Mouse (Mus musculus) MEL (cell line): Measurements from ENCODE around the gene Brinp3.

Source experiments
- CHD1 ChIP-seq: IDR thresholded peaks from 2 replicates; pipeline ENCODE4 v1.6.1; 2012; ENCODE audit warnings: low read depth, mild to moderate bottlenecking, inconsistent platforms, low read length, improper control_type of control experiment
- CTCF ChIP-seq, 3 experiments: IDR thresholded peaks in 2 of 3; conservative IDR thresholded peaks in 1 of 3; 2 replicates each; pipeline ENCODE4 v1.5.1; 2011 to 2012; ENCODE audit warnings: low read length in 3 of 3, low read depth in 2 of 3, mild to moderate bottlenecking in 2 of 3, improper control_type of control experiment in 1 of 3, inconsistent platforms in 1 of 3, mixed read lengths in 1 of 3, moderate library complexity in 1 of 3; ENCODE audit not compliant: control insufficient read depth in 1 of 3, insufficient read depth in 1 of 3, poor library complexity in 1 of 3, severe bottlenecking in 1 of 3
- EP300 ChIP-seq, 2 experiments: IDR thresholded peaks; 2 replicates each; pipeline ENCODE4 v1.6.1; 2011; ENCODE audit warnings: improper control_type of control experiment in 2 of 2, low read length in 2 of 2, low read depth in 1 of 2, mild to moderate bottlenecking in 1 of 2
- GABPA ChIP-seq: IDR thresholded peaks from 2 replicates; pipeline ENCODE4 v1.6.1; 2012; ENCODE audit warnings: low read depth, mild to moderate bottlenecking, inconsistent platforms, low read length, improper control_type of control experiment, moderate library complexity
- GATA1 ChIP-seq: IDR thresholded peaks from 2 replicates; pipeline ENCODE4 v1.6.1; 2011; ENCODE audit warnings: low read depth, low read length, improper control_type of control experiment
- MAX ChIP-seq: IDR thresholded peaks from 2 replicates; pipeline ENCODE4 v1.6.1; 2011; ENCODE audit warnings: low read length, improper control_type of control experiment
- POLR2A ChIP-seq, 2 experiments: IDR thresholded peaks; 2 replicates each; pipeline ENCODE4 v1.6.1; 2011 to 2012; ENCODE audit warnings: low read length in 2 of 2, mild to moderate bottlenecking in 2 of 2, control low read depth in 1 of 2, improper control_type of control experiment in 1 of 2, low read depth in 1 of 2, moderate library complexity in 1 of 2; ENCODE audit not compliant: control insufficient read depth in 1 of 2, insufficient read depth in 1 of 2, poor library complexity in 1 of 2
- POLR2AphosphoS2 ChIP-seq: IDR thresholded peaks from 2 replicates; pipeline ENCODE4 v1.6.1; 2011; ENCODE audit warnings: low read length, improper control_type of control experiment
- RAD21 ChIP-seq: IDR thresholded peaks from 2 replicates; pipeline ENCODE4 v1.6.1; 2011; ENCODE audit warnings: mild to moderate bottlenecking, low read depth, low read length, improper control_type of control experiment
- SMC3 ChIP-seq: IDR thresholded peaks from 2 replicates; pipeline ENCODE4 v1.6.1; 2011; ENCODE audit warnings: low read depth, low read length, improper control_type of control experiment
- TCF12 ChIP-seq: IDR thresholded peaks from 2 replicates; pipeline ENCODE4 v1.6.1; 2014; ENCODE audit warnings: low read depth, mild to moderate bottlenecking, inconsistent platforms, low read length, improper control_type of control experiment, moderate library complexity
- USF1 ChIP-seq: IDR thresholded peaks from 2 replicates; pipeline ENCODE4 v1.6.1; 2014; ENCODE audit warnings: low read depth, mild to moderate bottlenecking, inconsistent platforms, low read length, improper control_type of control experiment, moderate library complexity
- ZKSCAN1 ChIP-seq: IDR thresholded peaks from 2 replicates; pipeline ENCODE4 v1.6.1; 2012; ENCODE audit warnings: low read depth, mild to moderate bottlenecking, inconsistent platforms, low read length, improper control_type of control experiment, moderate library complexity
- ZNF384 ChIP-seq: IDR thresholded peaks from 2 replicates; pipeline ENCODE4 v1.6.1; 2012; ENCODE audit warnings: low read depth, mild to moderate bottlenecking, inconsistent platforms, low read length, improper control_type of control experiment

- TF ChIP-seq POLR2A (IDR thresholded peaks at IDR 0.05; ENCODE audit: control insufficient read depth in 1 of 2, insufficient read depth in 1 of 2, low read depth in 1 of 2, low read length in 2 of 2, poor library complexity in 1 of 2) (no peak), POLR2AphosphoS2 (no peak), EP300 (IDR thresholded peaks at IDR 0.05; ENCODE audit: low read depth in 1 of 2, low read length in 2 of 2) (no peak), RAD21 (no peak), USF1 (no peak), CTCF (IDR thresholded peaks at IDR 0.05 in 2 of 3, conservative IDR thresholded peaks at IDR 0.05 in 1 of 3; ENCODE audit: control insufficient read depth in 1 of 3, insufficient read depth in 1 of 3, low read depth in 2 of 3, low read length in 3 of 3, poor library complexity in 1 of 3, severe bottlenecking in 1 of 3) (no peak), GATA1 (no peak), ZNF384 (no peak), ZKSCAN1 (no peak), GABPA (no peak), MAX (no peak), TCF12 (no peak), SMC3 (no peak), CHD1 (no peak)
These were observed 256.5 kb downstream of the Brinp3 start for GRCm38 (mm10) chr1:146751066-146751465.
